Mouse (Mus musculus): ENCODE results near the gene Id3.

Gene Id3

GRCm38 (mm10) chr4:136177612-136178474 lies 34.5 kb downstream of the Id3 start:
- peak; percentile 38 for DNase-seq (ENCODE audit: low read depth)

DNA sequence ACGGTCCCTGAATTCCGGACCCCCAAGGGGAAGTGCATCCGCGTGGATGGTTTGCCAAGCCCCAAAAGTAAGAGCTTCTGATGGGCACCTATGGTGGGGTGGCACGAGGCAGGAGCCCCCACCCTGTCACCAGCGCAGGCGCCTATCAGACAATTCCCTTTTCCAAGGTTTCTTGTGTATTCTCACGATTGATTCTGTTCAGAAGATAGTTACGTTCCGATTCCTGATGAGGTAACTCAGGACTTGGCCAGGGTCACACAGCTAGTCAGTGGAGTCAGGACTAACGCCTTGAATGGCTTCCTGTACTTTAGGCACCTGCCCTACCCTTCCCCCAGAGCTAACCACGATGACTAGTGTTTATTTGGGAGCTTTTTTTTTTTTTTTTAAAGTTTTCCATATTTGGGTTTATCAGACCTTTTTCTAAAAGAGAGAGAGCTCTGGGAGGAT lies 35.2 kb downstream of the Id3 start:
- DNase-seq (ENCODE audit: low read depth), result peak; percentile 27

DNA sequence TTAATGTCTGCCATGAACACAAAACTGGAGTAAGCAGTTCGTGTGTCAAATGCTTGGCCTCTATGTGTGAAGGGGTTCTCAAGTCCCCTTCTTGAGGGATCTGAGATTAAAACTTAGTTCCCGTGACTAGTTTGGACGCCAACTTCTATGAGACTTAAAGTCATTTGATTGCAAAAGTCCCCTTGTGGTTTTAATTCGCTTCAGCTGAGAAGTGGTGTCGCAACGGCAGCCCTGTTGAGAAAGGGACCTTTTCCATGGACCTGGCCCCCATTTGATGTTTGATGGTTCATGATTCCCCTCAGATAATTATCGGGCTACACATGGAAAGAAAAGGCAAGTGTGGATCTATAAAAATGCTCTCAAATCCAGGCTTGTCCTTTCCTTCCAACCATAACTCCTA lies 36.2 kb downstream of the Id3 start:
- DNase-seq (ENCODE audit: low read depth), result peak; percentile 52

DNA sequence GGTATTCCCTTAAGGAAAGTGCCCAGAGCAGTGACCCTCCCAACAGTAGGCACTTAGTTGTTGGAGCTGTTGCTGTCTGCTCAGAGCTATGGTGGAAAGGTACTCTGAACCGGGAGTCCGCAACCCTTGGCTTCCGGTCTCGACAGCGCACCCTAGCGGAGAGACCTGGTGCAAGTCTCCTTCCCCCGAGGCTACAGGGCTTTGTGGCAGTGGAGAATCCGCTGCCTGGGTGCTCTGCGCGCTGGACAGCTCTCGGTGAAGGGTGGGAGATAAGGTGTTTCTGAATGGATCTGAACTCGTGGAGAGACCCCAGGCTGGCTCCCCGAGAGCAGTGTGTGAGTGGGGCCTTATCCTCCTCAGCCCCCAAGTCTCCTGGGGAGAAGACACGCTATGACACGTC lies 36.7 kb downstream of the Id3 start:
- DNase-seq (ENCODE audit: low read depth), result peak; percentile 23

DNA sequence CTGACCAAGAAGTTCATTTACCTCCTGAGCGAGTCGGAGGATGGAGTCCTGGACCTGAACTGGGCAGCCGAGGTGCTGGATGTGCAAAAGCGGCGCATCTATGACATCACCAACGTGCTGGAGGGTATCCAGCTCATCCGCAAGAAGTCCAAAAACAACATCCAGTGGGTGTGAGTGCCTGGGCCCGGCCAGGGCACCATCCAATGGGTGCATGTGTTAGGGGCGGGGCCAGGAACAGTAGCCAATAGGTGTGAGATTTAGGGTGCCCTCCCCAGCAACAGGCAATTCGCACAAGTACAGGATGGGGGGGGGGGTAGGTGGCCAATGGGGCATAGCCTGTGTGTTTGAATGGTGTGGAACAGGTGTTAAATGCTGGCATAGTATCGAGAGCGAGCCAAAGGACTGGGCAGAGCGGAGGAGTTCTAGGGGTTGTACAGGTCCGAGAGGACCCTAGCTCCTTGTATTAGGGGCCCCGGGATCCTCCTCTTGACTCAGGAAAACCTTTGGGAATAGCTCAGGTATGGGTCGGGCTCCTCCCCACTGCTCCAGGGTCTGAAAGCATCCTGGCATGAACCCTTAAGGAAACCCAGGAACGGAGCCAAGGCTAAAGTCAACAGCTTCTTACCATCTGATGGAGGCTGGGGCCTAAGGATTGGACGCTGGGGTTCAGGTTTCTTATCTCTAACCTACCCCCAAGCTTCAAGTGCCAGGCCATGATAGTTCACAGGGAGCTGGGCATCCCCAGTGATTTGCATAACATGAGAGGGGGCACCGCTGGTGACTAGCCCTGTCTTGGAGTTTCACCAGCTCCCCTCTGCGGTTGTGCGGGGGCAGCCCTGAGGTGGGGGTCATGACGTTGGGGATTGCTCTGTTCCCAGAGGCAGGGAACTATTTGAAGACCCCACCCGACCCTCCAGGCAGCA lies 37.4 kb downstream of the Id3 start:
- DNase-seq (ENCODE audit: low read depth), result peak; percentile 26

- DNase-seq (ENCODE audit: low read depth), result no peak
Observed at GRCm38 (mm10) chr4:136181367-136181766, 38.1 kb downstream of the Id3 start.

GRCm38 (mm10) chr4:136185375-136185774 lies 42.1 kb downstream of the Id3 start:
- peak; percentile 83 for DNase-seq (ENCODE audit: low read depth)

- no peak for DNase-seq (ENCODE audit: low read depth)
Observed at GRCm38 (mm10) chr4:136186315-136186714, 43.0 kb downstream of the Id3 start.

DNA sequence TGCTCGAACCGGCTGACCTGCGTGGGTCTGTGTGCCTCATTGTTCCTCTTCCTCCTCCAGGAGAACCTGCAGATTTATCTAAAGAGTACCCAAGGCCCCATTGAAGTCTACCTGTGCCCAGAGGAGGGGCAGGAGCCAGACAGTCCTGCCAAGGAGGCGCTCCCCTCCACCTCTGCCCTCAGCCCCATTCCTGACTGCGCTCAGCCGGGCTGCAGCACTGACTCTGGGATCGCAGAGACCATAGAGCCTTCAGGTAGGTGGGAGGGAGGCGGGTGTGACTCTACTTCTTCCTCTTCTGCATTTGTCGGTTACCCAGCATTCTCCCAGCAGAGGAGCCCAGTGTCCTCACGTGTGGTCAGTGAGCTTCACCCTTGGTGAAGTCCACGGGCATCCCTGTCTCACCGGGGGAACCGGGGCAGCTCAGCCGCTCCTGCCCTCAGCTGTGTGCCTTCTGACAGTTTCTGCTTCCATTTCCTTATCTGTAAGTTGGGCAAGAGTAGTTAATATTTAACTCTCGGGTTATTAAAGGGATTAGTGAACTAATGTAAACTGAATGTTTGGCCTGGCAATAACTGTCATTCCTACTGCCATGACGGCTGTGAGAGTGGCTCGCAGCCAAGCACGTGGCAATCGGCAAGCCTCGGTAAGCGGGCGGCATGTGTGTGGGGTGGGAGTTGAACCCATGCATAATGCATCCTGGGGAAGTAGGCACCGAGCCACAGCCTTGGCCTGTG lies 43.6 kb downstream of the Id3 start:
- no peak for DNase-seq (ENCODE audit: low read depth)

DNA sequence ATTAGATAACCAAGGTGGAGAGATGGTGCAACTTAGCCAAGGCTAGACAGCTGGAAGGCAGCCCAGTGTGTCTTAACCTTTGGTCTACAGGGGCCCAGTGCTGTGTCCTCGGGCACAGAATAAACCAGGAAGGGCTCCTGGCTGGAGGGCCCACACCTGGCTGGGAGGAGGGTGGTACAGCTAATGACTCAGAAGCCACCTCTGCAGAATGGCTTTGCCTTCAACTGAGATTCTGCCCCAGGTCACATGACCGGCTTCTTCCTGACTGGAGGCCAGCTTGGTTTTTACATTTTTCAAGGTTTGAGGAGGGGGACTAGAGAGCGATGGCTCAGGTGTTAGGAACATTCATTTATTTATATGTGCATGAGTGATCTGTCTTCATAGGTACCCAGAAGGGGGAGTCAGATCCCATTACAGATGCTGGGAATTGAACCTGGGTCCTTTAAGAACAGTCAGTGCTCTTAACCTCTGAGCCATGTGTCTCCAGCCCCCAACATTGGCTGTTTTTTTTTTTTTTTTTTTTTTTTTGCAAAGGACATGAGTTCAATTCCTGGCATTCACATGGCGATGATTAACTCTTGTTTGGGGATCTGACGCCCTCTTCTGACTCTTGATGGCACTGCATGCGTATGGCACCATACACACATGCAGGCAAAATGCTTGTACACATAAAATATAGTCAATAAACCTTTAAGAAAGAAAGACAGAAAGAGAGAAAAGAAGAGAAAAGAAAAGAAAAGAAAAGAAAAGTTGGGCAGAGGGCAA lies 45.9 kb downstream of the Id3 start:
- peak; percentile 41 for DNase-seq (ENCODE audit: low read depth)

- no peak for DNase-seq (ENCODE audit: low read depth)
Observed at GRCm38 (mm10) chr4:136189912-136190311, 46.6 kb downstream of the Id3 start.

DNA sequence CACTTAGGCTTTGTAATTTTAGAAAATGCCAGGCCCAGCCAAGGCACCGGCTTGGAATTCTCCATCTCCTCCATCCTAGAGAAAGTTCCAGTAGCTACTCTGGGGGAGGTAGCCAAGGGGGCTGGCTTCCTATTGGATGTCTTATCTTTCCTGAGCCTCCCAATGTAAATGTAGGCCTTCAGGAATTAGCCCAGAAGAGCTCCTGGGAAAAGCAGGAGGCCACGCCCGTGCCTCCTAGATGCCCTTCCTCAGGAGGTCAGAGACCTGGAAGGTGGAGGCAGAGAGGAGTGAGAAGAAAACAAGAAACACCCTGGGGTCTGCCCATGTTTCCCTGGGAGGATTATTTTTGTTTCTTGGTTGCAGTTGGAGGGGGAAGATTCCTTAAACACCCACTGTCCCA lies 50.3 kb downstream of the Id3 start:
- no peak for DNase-seq (ENCODE audit: low read depth)

GRCm38 (mm10) chr4:136195029-136195428 lies 51.7 kb downstream of the Id3 start:
- no peak for DNase-seq (ENCODE audit: low read depth)

All from NIH3T3 (cell line).